Mouse (Mus musculus) left cerebral cortex, postnatal 25 days (tissue): ENCODE measurements around the gene Sost. TPM values are rescaled to one million over a fixed set of nuclear protein-coding genes. Genes with fewer than 3 reads are reported as not detected.

Source experiments
- DNase-seq, 2 experiments: peaks; one replicate each; pipeline ENCODE4 v3.0.0; 2022; ENCODE audit warnings: low spot score in 2 of 2, mixed read lengths in 1 of 2
- intact Hi-C: fragments of 180-260 bp; cut with DNase I; formaldehyde crosslinking; loops from one replicate; pipeline ENCODE4 v1.15.1; 2025
- total RNA-seq, 2 experiments: library from RNA; stranded (reverse); gene quantifications; 2 replicates each; pipeline ENCODE4 v1.2.3; 2021

Gene Sost
- total RNA-seq, 2 experiments from 2014 or later = not detected

DNA sequence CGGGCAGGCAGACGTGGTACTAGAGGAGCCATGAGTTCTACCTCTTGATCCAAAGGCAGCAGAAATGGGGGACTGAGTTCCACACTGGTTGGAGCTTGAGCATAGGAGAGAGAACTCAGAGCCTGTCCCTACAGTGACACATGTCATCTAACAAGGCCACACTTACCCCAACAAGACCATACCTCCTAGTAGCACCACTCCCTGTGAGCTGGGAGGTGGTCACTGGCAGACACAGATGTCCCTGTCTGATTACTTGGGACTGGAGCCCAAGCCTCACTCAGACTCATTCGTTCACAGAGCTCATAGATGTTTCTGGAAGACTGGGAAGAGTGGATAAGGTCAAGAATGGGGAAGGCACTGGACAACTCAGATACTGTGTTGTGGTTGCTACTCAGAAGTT is 48.2 kb downstream of the Sost start:
- intact Hi-C loops = loop anchor here (1.0 to 5.0 kb wide), 2 partner anchors 51 to 214 kb away; no protein-coding TSS in a partner anchor
- DNase-seq = no peak

DNA sequence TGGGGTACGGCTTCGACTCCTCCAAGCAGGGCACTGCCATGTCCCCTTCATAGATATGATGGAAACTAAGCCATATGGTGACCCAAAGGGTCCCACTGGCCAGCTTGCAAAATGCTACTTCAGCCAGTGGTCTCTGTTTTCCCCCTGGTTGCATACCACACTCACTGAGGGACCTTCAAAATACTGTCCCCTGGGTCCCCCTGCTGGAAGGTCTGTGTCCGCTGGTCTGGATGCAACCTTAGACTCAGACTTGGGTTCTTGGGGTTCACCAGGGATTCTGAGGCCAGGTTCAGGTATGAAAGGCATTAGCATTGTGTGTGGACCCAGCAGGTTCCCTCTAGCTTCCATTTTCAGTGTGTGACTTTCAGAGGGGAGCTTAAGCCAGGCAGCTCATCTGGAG is 50.0 kb downstream of the Sost start:
- DNase-seq = no peak
- intact Hi-C loops = loop anchor here (5.0 kb wide), 1 partner anchor 216 kb away; no protein-coding TSS in a partner anchor

DNA sequence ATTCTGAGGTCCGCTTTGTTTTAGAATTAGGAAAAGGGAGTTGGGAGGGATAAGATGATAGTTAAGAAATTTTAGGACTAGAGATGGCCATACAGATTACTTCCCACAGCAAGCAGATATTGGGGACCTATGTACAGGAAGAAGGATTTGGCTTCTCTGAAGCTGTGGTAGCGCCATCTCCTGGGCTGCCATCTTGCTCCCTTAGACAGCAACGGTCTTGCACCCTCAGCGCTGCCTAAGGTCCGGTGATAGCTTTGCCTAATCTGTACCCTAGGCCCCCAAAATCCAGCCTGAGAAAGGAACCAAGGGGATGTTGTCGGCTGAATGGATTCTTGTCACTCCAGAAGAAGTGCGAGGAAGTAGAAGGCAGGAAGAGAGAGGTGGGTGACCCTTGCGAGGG is 53.2 kb downstream of the Sost start:
- intact Hi-C loops = no loop called here
- DNase-seq = no peak

Other genes with a start within 250 kb of the Sost start
- gene Dhx8, start 234.1 kb downstream of the Sost start, total RNA-seq = 10 to 100 TPM; 38.2 to 39.3 TPM
- 10 to 100 TPM; 18.1 to 20.3 TPM for gene Etv4, start 181.6 kb downstream of the Sost start, total RNA-seq
- gene Meox1, start 72.6 kb downstream of the Sost start, total RNA-seq = under 1 TPM; 0.53 to 0.78 TPM
- not detected for gene Cfap97d1, start 17.3 kb upstream of the Sost start, total RNA-seq
- gene Dusp3, start 20.0 kb upstream of the Sost start, total RNA-seq = 100 to 1,000 TPM; 217 to 237 TPM
- gene Mpp3, start 61.4 kb upstream of the Sost start, total RNA-seq = 10 to 100 TPM; 71.2 to 72.9 TPM
- gene Cd300lg, start 74.5 kb upstream of the Sost start, total RNA-seq = not detected
- gene Mpp2, start 121.5 kb upstream of the Sost start, total RNA-seq = 100 to 1,000 TPM; 153 to 174 TPM
- not detected for gene Ppy, start 134.3 kb upstream of the Sost start, total RNA-seq
- gene Pyy, start 140.8 kb upstream of the Sost start, total RNA-seq = not detected
- not detected for gene Nags, start 178.5 kb upstream of the Sost start, total RNA-seq
- 10 to 100 TPM; 24.8 to 28.0 TPM for gene Tmem101, start 189.4 kb upstream of the Sost start, total RNA-seq
- 10 to 100 TPM; 58.3 to 66.4 TPM for gene Lsm12, start 218.3 kb upstream of the Sost start, total RNA-seq
- 10 to 100 TPM; 55.7 to 61.8 TPM for gene G6pc3, start 222.6 kb upstream of the Sost start, total RNA-seq